Mouse (Mus musculus) T-helper 17 cell (primary cell): ENCODE measurements around the gene Tspan11.

Experiments used
- in situ Hi-C, 2 experiments: fragments of 300-600 bp; cut with MboI, MseI; formaldehyde crosslinking; loops; 1 replicate in 1 of 2; 2 replicates in 1 of 2; pipeline ENCODE4 v1.15.1; 2025; ENCODE audit warnings: high pct_unique_total_duplicates in 2 of 2

The Tspan11 gene

DNA sequence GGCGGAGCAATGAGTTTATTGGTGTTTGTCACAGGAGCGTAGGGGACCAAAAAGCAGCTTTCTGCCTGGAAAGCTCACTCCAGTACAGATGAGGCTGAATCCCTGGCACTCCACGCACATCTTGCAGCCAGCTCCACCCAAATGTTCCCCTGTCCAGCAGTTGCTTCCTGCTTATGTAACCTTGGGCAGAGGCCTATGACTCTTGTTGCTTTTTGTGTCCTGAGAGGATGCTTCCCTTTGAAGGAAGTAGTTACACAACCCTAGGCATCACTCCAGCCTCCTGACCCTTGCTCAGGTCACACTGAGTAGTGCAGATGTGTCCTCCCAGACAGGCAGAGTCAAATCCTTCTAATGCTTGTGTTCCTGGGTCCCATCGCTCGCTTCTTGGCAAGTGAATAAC is 46.5 kb downstream of the Tspan11 start:
- in situ Hi-C loops, result loop anchor here in 1 of 2 experiments (5.0 kb wide), 1 partner anchor 387 kb away; no protein-coding TSS in a partner anchor

DNA sequence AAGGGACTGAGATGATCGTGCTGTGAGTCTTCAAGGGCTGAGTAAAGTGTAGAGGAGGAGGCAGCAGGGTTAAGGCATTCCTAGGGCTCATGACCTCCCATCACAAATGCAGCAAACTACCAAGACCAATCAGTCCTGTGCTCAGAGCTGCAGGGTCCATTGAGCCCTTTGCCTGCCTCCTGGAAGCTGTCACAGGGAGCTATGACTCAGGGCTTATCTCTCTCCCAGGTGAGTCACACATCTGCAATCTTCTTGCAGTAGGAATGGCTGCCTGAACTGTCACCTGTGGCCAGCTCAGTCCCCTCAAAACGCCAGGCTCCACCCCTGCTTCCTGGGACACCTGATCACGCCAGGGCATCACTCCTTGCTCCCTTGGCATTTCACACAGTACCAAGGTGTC is 47.7 kb downstream of the Tspan11 start:
- in situ Hi-C loops, result no loop called here

DNA sequence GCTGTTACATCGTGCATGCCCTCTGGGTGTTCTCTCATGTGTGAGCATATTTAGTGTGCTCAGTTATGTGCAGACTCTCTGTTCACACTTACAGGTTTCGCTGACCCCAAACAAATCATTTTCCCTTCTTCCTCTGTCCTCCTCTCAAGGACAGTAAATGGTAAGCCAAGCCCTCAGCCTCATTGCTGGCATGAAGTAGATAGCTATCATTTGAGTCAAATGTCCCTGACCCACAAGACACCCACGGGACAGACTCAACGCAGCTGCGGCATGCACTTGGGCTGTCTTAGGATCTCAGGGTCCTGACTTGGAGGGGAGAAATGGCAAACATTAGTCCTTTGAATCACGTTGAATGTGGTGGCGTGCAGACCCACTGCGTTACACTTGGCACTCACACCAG is 55.0 kb downstream of the Tspan11 start:
- in situ Hi-C loops, result loop anchor here in 1 of 2 experiments (10.0 kb wide), 1 partner anchor 398 kb away; no protein-coding TSS in a partner anchor

DNA sequence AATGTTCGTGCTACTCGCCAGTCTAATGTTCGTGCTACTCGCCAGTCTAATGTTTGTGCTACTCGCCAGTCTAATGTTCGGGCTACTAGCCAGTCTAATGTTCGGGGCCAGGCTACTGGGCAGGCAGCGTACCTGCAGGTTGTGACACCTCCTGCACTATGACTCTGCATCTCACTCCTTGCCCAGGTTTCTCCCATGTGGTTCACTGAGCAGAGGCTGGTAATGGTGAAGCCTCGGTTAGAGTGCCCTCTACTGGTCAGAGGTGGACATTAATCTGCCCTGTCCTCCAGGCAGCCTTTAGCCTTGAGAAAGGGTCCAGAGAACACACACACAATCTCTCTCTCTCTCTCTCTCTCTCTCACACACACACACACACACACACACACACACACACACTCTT is 58.3 kb downstream of the Tspan11 start:
- in situ Hi-C loops, result loop anchor here in 1 of 2 experiments (10.0 kb wide), 1 partner anchor 401 kb away; no protein-coding TSS in a partner anchor

DNA sequence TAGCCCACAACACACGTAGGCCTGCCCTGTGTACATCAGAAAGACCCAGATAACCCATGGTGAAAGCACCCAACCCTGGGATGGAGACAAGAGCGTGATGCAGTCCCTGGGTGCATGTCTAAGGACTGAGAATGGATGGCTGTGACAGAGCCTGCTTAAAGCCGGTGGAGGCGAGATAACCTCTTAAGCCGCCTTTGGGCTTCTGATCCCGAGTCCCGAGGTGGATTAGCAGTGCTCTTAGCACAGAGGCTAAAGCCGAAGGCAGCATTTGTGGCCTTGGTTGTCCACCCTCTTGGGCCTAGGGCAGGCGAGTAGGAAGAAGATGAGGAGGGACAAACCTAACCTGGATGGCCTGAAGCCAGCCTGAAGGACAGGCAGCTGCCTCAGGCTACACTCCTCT is 61.3 kb downstream of the Tspan11 start:
- in situ Hi-C loops, result loop anchor here in 1 of 2 experiments (10.0 kb wide), 1 partner anchor 404 kb away; no protein-coding TSS in a partner anchor

DNA sequence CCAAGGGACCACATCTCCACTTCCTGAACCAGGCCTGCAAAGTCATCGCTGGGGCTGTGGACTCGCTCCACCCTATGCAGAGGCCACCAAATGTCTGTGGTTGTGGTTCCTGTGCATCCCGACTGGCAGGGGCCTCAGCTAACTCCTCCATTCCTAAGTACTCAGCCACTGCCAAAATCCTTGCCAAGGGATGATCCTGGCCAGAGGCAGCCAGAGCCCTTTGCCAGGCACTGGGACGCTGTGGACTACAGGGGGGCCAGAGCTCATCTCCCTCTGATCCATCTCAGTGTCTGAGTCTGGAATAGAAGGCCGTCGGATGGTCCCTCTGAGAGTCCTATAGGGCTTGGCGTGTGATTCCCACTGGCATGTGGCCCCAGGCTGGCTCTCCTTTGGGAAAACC is 62.5 kb downstream of the Tspan11 start:
- in situ Hi-C loops, result loop anchor here in 1 of 2 experiments (10.0 kb wide), 1 partner anchor 405 kb away; no protein-coding TSS in a partner anchor

DNA sequence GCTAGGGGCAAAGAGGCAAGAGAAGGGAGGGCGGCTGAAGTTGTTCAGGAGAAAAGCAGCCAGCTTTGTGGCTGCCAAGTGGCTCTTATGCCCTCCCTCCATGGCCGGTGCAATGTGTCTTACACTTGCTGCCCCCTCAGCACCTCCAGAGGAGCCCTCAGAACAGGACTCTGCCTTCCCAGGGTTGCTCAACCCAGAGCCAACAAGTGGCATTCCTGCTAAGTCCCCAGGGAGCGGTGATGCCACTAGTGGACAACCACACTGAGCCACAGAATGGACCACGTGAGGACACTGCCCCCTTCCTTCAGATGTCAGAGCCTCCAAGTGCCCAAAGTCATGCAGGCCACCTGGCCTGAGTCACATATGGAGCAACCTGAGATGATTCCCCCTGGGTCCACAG is 65.7 kb downstream of the Tspan11 start:
- in situ Hi-C loops, result no loop called here

DNA sequence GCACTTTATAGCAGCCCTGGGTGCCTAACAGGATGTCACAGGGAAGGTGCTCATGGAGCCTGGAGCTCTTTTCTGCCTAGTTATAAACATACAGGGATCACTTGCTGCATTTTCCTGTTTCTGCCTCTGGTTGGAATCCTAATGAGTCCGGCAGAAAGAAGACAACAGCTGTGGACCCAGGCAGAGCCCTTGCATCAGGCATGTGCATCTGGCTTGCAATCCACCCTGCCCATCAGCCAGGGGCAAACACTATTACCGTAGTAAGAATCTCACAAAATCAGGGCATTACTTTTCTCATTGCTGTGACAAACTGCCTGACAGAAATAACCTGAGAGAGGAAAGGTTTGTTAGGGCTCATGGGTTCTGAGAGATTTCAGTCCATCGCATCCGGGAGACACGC is 68.8 kb downstream of the Tspan11 start:
- in situ Hi-C loops, result no loop called here

DNA sequence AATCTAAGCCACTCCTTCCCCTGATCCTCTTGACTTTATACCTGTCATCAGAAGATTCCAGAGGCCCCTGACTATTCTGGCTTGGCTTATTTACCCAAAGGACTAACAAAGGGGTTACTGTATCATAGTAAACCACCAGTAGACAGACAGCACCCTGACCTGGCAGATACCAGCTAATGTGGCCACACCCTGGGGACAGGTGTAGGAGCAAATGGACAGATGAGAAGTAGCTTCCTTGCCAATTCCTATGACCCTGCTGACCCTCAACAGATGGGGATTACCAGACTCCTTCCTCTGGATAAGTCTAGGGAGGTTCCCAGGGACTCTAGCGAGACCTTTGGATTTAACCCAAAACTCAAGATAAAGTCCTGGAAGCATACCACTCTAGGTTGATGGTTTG is 72.8 kb downstream of the Tspan11 start:
- in situ Hi-C loops, result no loop called here

DNA sequence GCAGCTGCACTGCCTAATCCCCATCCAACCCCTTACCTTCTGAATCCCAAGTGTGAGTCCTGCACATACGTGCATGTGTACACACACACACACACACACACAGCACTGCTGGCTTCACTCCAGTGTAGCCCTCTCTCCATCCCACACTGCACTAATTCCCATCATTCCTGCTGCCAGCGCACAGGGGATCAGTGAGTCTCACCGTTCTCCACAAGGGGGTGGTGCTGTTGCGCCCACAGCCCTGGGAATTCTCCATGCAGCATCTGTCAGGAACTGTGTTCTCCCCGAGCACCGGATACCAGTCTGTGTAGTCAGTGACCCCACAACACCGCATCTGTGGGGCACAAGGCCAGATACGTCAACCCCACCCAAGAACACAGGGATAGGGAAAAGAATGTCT is 78.1 kb downstream of the Tspan11 start:
- in situ Hi-C loops, result loop anchor here in 1 of 2 experiments (5.0 kb wide), 1 partner anchor 127 kb away; no protein-coding TSS in a partner anchor

DNA sequence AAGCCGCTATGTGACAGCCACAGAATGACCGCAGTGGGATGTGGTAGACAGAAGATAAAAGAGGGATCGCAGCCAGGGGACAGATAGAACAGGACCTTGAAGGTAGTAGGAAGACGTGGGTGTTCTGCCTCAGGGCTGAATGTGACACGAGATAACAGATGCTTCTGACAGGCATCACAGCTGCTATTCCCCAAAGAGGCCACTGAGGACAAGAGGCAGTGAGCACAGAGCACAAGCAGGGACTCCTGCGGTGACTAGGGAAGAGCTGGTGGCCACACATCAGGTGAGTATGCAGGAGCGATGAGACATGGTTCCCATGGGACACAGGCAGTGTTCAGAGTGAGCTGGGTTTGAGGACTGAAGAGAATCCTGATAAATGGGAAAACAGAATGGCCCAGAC is 82.3 kb downstream of the Tspan11 start:
- in situ Hi-C loops, result loop anchor here (5.0 kb wide), 1 partner anchor 123 kb away; no protein-coding TSS in a partner anchor

DNA sequence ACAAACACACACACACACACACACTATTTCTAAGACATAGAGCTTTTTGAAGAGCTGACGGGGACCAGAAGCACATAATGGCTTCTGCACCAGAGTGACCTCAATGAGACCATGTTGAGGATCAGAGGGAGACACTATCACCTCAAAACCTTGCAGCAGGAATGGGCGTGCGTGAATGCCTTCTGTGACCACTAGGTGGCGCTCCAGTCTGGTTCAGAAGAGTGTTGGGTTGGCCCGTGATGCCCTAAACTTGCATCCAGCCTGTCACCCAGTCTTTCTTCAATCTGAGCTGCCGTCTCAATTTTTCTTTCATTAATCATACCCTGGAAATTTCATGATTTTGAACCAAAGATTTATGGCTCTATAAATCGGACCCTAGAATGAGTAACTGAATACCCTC is 82.7 kb downstream of the Tspan11 start:
- in situ Hi-C loops, result loop anchor here in 1 of 2 experiments (5.0 kb wide), 1 partner anchor 122 kb away; no protein-coding TSS in a partner anchor

DNA sequence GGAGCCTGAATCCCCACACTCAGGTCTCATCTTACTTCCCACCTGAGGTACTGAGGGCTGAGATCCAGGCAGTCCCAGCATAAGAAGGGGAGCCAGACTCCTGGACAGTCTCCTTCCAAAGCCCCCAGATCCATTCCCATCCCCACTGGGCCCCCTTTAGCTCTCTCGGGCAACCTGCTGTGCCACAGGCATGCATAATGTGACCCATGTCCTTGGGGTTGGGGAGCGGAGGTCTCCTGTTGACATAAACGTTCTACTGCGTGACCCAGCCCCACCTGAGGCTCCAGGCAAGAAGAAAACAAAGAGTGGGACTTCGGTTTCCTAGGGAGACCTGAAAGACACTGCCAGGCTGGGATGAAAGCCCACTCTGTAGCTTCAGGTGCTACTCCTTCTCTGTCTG is 83.5 kb downstream of the Tspan11 start:
- in situ Hi-C loops, result loop anchor here in 1 of 2 experiments (5.0 kb wide), 1 partner anchor 121 kb away; no protein-coding TSS in a partner anchor

DNA sequence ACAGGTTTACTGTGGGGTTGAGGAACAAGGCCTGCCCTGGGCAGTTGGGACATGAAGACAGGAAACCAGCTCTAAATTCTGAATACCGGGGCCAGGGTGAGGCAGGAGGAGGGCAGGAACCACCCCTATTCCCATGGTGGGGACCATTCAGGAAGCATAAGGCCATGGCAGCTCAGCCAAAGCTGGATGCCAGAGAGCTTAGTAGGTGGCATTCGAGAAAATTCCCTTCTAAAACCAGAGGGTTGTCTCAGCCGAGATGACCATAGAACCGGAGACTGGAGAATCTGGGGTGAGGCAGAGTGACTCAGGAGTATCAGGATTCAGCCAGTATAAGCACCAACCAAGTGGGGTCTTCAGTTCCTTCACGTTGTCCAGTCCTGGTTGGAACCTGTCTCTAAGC is 84.5 kb downstream of the Tspan11 start:
- in situ Hi-C loops, result loop anchor here in 1 of 2 experiments (5.0 kb wide), 1 partner anchor 120 kb away; no protein-coding TSS in a partner anchor

DNA sequence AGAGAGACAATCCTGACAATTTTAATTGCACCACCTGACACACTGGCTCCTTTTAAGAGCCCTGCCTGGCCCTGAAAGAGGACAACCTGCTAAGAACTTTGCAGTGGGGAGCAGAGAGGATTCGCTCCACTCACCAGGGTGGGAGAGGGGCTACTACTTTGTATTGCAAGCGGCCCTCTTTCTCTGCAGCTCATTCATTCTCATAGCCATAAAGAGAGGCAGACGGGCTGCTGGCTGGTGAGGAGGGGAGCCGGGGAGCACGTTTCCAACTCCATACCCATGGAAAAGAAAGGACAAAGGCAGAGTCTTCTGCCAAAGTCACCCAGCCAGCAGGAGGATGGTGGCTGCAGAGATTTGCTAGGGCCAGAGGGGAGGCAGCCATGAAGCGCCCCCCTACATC is 86.2 kb downstream of the Tspan11 start:
- in situ Hi-C loops, result loop anchor here in 1 of 2 experiments (5.0 kb wide), 1 partner anchor 119 kb away; no protein-coding TSS in a partner anchor

DNA sequence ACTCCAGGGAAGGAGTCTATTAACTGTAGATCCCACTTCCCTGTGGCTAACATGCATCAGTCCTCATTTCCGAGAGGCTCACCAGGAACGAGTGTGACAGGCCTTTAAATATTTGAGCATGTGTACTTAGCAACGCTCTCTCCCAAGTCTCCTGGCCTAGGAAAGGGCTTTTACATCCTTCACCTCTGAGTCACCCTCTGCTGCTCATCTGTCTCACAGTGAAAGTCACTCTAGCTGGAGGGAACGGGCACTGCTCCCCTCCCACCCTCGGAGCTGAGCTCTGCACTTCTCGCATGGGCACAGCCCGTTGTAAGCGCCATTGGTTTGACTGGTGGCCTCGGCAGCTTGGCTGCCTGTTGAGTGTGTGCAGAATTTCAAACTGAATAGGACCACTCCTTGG is 86.6 kb downstream of the Tspan11 start:
- in situ Hi-C loops, result loop anchor here in 1 of 2 experiments (5.0 kb wide), 1 partner anchor 118 kb away; no protein-coding TSS in a partner anchor

DNA sequence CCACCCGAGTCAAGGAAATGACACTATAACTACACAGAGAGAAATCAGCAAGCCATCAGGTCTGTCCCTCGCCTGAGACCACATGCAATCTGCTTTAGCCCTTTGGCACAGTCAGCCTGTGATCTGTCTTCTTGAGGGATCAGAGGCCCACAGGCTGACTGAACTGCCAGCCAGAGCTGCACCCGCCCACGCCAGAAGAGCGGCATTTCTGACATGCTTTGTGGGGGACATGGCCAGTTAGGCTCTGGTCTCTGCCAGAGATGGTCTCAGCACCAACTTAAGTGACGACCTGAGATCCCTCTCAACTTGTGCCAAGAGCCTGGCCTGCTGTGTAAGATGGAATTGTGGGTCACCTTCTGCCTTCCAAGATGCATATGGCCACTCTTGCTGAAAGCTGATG is 89.3 kb downstream of the Tspan11 start:
- in situ Hi-C loops, result no loop called here

DNA sequence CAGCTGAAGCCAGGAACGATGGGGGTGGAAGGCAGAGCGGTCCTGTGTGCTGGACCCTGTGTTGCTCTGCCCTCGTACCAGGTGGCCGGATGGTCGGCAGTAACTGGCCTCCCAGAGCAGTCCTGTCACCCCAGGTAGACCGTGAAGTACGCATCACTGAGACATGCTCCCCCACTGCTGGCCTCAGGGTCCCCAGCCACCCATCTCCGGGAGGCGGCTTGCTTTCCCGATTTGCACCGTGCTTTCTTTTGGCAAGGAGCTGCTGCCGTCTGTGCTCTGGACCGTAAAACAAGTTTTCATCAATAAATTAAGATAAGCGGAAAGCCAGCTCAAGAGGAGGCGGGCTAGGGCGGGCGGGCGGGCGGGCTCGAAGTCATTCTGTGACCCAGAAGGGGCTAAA is 91.6 kb downstream of the Tspan11 start:
- in situ Hi-C loops, result no loop called here

DNA sequence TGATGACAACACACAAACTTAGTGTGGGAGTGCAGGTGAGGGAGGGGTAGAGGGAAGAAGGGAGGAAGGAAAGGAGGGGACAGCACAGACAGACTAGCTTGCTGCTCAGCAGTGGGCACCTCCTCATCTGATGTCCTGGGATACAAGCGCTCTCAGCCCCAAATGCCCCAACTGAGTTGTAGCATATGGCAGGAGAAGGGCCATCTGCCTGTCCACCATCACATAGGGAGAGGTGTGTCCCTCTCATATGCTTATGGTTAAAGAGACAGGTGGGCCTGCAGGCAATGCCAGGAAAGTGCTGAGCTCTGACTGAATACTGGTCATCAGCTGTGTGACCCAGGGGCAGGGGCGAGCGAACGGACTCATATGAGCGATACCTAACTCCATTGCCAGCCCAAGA is 92.4 kb downstream of the Tspan11 start:
- in situ Hi-C loops, result no loop called here

DNA sequence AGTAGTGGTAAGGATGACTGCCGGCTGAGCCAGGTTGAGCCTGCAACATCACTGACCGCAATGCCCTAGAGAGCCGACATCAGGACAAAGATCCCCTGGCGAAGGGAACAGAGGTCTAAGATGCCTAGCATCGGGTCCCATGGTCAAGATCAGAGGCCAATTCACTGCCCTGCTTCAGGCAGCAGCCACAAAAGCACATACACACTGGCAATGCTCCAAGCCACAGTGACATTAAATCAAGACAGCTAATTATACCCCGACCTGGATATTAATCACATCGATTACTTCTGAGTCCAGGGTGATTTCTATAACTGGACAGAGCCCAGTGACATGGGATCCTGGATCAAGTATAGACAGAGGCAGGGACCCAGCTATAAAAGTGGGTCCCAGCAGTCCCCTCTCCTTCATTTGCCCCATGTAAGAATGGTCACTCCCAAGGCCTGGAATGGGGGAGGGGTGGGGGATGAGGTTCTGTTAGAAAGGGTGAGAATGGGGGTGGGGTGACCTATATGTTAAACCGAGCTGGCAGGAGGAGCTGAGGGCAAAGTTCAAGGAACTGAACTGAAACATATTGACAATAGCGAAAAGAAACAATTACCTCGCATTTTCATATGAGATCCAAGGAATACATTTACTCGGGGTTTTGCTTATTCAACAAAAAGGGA is 93.1 kb downstream of the Tspan11 start:
- in situ Hi-C loops, result no loop called here

DNA sequence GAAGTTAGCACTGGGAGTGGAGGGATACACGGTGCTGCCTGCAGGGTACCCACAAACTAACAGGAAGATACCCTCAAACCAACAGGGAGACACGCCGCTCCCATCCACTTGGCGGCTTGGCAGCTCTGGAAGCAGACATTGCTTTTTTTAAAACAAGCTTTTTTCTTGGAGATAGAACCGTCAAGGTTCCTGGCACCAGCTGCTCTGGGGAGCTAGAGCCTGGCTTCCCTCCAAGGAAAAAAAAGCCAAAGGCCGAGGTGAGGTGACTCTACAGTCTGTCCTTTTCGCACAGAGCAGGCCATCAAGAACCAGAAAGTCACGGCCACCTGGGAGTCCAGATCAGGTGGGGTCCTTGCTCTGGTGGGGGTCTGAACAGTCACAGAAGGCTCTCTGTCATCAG is 93.8 kb downstream of the Tspan11 start:
- in situ Hi-C loops, result no loop called here

DNA sequence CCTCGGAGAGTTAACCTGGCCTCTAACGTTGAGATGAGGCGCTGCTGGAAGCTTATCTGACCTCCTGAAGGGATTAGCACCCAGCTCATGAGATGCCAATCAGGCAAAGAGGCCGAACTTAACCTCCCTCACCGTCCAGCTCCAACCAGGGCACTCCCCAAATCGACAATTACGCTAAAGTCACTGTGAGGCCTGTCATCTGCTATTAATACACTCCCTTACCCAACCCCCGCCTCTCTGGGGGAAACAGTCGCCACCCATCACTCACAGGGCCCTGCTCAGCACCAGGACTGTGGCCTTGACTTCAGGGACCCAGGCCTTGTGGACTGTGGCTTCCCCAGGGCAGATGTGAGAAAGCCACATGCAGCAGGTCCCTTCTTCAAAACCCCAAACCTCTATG is 99.0 kb downstream of the Tspan11 start:
- in situ Hi-C loops, result no loop called here

DNA sequence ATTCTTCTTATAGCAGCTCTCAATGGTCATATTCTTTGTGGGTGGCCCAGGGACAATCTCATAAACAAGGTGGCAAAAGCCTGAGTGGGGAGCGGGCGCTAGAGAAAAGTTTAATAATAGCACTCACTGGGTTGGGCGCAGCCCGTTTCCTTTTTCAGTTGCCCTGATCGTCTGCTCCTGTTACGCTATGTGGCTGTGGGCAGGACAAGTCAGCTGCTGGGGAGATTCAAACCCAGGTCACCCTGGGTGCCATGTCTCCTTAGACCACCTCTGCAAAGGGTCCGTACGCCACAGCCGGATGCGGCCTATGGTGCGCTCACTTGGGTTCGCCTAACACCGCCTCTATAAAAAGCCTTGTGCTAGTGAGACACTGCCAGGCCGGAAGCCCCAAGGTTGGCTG is 100.0 kb downstream of the Tspan11 start:
- in situ Hi-C loops, result no loop called here
